Mouse (Mus musculus) MEL-GATA-1-ER (cell line): ENCODE measurements at regions not wholly inside any gene's neighbourhood (a gene's known extent, or its start where the extent isn't known, plus 50 kb on each side); places are given as distances from the start of the nearest gene placed in this dataset.

Experiments
- DNase-seq: peaks from one replicate; pipeline ENCODE4 v3.0.0-alpha.2; 2012; ENCODE audit warnings: low read depth; ENCODE audit errors: extremely low read depth

GRCm38 (mm10) chr8:54330106-54330505 is 199.3 kb upstream of the Asb5 start:
- no peak for DNase-seq

GRCm38 (mm10) chr8:54331883-54332282 is 197.5 kb upstream of the Asb5 start:
- no peak for DNase-seq

- no peak for DNase-seq
Measured at GRCm38 (mm10) chr8:54351123-54351522, 178.3 kb upstream of the Asb5 start.

- no peak for DNase-seq
Measured at GRCm38 (mm10) chr8:54361716-54362115, 167.7 kb upstream of the Asb5 start.

GRCm38 (mm10) chr8:54370501-54370900 is 158.9 kb upstream of the Asb5 start:
- DNase-seq, result no peak

- no peak for DNase-seq
Measured at GRCm38 (mm10) chr8:54371073-54371472, 158.3 kb upstream of the Asb5 start.

GRCm38 (mm10) chr8:54372921-54373320 is 156.5 kb upstream of the Asb5 start:
- DNase-seq, result no peak

GRCm38 (mm10) chr8:54375373-54376098 is 153.8 kb upstream of the Asb5 start:
- DNase-seq, result no peak

GRCm38 (mm10) chr8:54380191-54380590 is 149.2 kb upstream of the Asb5 start:
- DNase-seq, result no peak

GRCm38 (mm10) chr8:54392866-54393265 is 136.5 kb upstream of the Asb5 start:
- DNase-seq, result no peak

GRCm38 (mm10) chr8:54393466-54394197 is 135.7 kb upstream of the Asb5 start:
- DNase-seq, result no peak

GRCm38 (mm10) chr8:54405723-54406122 is 123.7 kb upstream of the Asb5 start:
- DNase-seq, result no peak

GRCm38 (mm10) chr8:54414092-54414799 is 115.1 kb upstream of the Asb5 start:
- DNase-seq, result no peak

- no peak for DNase-seq
Measured at GRCm38 (mm10) chr8:54416691-54417090, 112.7 kb upstream of the Asb5 start.

- no peak for DNase-seq
Measured at GRCm38 (mm10) chr8:54418035-54418434, 111.3 kb upstream of the Asb5 start.

- DNase-seq, result no peak
Measured at GRCm38 (mm10) chr8:54420339-54421098, 108.9 kb upstream of the Asb5 start.

- no peak for DNase-seq
Measured at GRCm38 (mm10) chr8:54425039-54425438, 104.3 kb upstream of the Asb5 start.

- no peak for DNase-seq
Measured at GRCm38 (mm10) chr8:54435694-54436093, 93.7 kb upstream of the Asb5 start.

- no peak for DNase-seq
Measured at GRCm38 (mm10) chr8:54441143-54441542, 88.2 kb upstream of the Asb5 start.

GRCm38 (mm10) chr8:54442395-54442794 is 87.0 kb upstream of the Asb5 start:
- DNase-seq, result no peak

GRCm38 (mm10) chr8:54446370-54446769 is 83.0 kb upstream of the Asb5 start:
- no peak for DNase-seq

- no peak for DNase-seq
Measured at GRCm38 (mm10) chr8:54449811-54450210, 79.6 kb upstream of the Asb5 start.
